In genomic region chr1:160045056-160045715, GRCm38 (mm10) we compare ENCODE assay signal across 8 mouse cellular contexts. TPM values are rescaled to one million over a fixed set of nuclear protein-coding genes. Genes with fewer than 3 reads are reported as not detected.
DNase-seq lines count a peak whose midpoint lies in the region; ATAC-seq lines count a peak whose summit lies in the region.

No protein-coding gene starts in this region.

- H3K4me1 ChIP-seq in midbrain, embryonic 15.5 days: peaks cover 5% of the 10 kb centered on the region
- H3K4me1 ChIP-seq in midbrain, embryonic 13.5 days (replicated peaks): peaks cover 7% of the 10 kb centered on the region
- peaks cover 2% of the 10 kb centered on the region; the same call in 1 of the 2 replicates for H3K4me1 ChIP-seq in embryonic facial prominence, embryonic 15.5 days
- H3K4me1 ChIP-seq in hindbrain, embryonic 15.5 days (replicated peaks): peaks cover 10% of the 10 kb centered on the region
- H3K4me1 ChIP-seq in liver, embryonic 16.5 days (ENCODE audit: control insufficient read depth, low read depth, low read length): peaks cover 38% of the 10 kb centered on the region

- no peak overlapping the region for H3K27ac ChIP-seq in midbrain, embryonic 15.5 days
- no peak overlapping the region for H3K27ac ChIP-seq in midbrain, embryonic 13.5 days
- H3K27ac ChIP-seq in embryonic facial prominence, embryonic 15.5 days (replicated peaks): no peak overlapping the region
- H3K27ac ChIP-seq in hindbrain, embryonic 15.5 days (replicated peaks): no peak overlapping the region
- peak overlapping the region; percentile 86 for H3K27ac ChIP-seq in liver, embryonic 16.5 days (ENCODE audit: low read length)

- DNase-seq in MN1 (ENCODE audit: low spot score): no peak
- no peak for DNase-seq in layer of hippocampus, adult 9-10 months (ENCODE audit: low spot score)
- DNase-seq in thymus, postnatal 14 days: no peak

- H3K9ac ChIP-seq in midbrain, embryonic 15.5 days: no peak overlapping the region
- no peak overlapping the region for H3K9ac ChIP-seq in midbrain, embryonic 13.5 days (replicated peaks)
- H3K9ac ChIP-seq in embryonic facial prominence, embryonic 15.5 days: no peak overlapping the region
- H3K9ac ChIP-seq in hindbrain, embryonic 15.5 days: no peak overlapping the region
- H3K9ac ChIP-seq in liver, embryonic 16.5 days (ENCODE audit: low read depth, low read length): peak overlapping the region; percentile 80

- ATAC-seq in midbrain, embryonic 15.5 days (replicated peaks): no peak
- ATAC-seq in midbrain, embryonic 13.5 days: no peak
- no peak for ATAC-seq in embryonic facial prominence, embryonic 15.5 days (ENCODE audit: insufficient number of reproducible peaks, low FRiP score, low TSS enrichment, low read depth)
- no peak for ATAC-seq in hindbrain, embryonic 15.5 days (ENCODE audit: low FRiP score, low read depth)
- ATAC-seq in liver, embryonic 16.5 days (ENCODE audit: low read depth): no peak

- H3K9me3 ChIP-seq in midbrain, embryonic 15.5 days: no peaks in the 10 kb centered on the region
- no peaks in the 10 kb centered on the region for H3K9me3 ChIP-seq in midbrain, embryonic 13.5 days
- no peaks in the 10 kb centered on the region for H3K9me3 ChIP-seq in embryonic facial prominence, embryonic 15.5 days (replicated peaks)
- H3K9me3 ChIP-seq in hindbrain, embryonic 15.5 days: no peaks in the 10 kb centered on the region
- no peaks in the 10 kb centered on the region for H3K9me3 ChIP-seq in liver, embryonic 16.5 days (replicated peaks; ENCODE audit: control insufficient read depth, low read length)

- 72% methylated on average over 3 of the region's 3 CpGs for WGBS in midbrain, embryonic 15.5 days
- whole genome bisulfite sequencing in midbrain, embryonic 13.5 days: 75% methylated on average over 3 of the region's 3 CpGs
- WGBS in embryonic facial prominence, embryonic 15.5 days: 54% methylated on average over 3 of the region's 3 CpGs
- 69% methylated on average over 3 of the region's 3 CpGs for WGBS in hindbrain, embryonic 15.5 days
- 44% methylated on average over 3 of the region's 3 CpGs for WGBS in liver, embryonic 16.5 days (ENCODE audit: insufficient replicate concordance)

- no peak overlapping the region; the same call in 1 of the 2 replicates for H3K4me2 ChIP-seq in midbrain, embryonic 15.5 days
- H3K4me2 ChIP-seq in midbrain, embryonic 13.5 days (replicated peaks): no peak overlapping the region
- peak overlapping the region; percentile 82 for H3K4me2 ChIP-seq in embryonic facial prominence, embryonic 15.5 days (replicated peaks)
- peak overlapping the region; percentile 59; the same call in 1 of the 2 replicates for H3K4me2 ChIP-seq in hindbrain, embryonic 15.5 days
- H3K4me2 ChIP-seq in liver, embryonic 16.5 days (ENCODE audit: low read depth, low read length): peak overlapping the region; percentile 77

- no peaks in the 10 kb centered on the region for H3K27me3 ChIP-seq in midbrain, embryonic 15.5 days (replicated peaks)
- H3K27me3 ChIP-seq in midbrain, embryonic 13.5 days: peaks cover 7% of the 10 kb centered on the region; the same call in 1 of the 2 replicates
- no peaks in the 10 kb centered on the region for H3K27me3 ChIP-seq in embryonic facial prominence, embryonic 15.5 days
- no peaks in the 10 kb centered on the region for H3K27me3 ChIP-seq in hindbrain, embryonic 15.5 days
- no peaks in the 10 kb centered on the region for H3K27me3 ChIP-seq in liver, embryonic 16.5 days (ENCODE audit: control insufficient read depth, insufficient read depth, low read depth, low read length)

- 0 out of 2 replicates have a peak overlapping the region, but pooled peaks have one; percentile 30 for H3K4me3 ChIP-seq in midbrain, embryonic 15.5 days
- H3K4me3 ChIP-seq in midbrain, embryonic 13.5 days (replicated peaks): no peak overlapping the region
- H3K4me3 ChIP-seq in embryonic facial prominence, embryonic 15.5 days (replicated peaks): peak overlapping the region; percentile 54
- H3K4me3 ChIP-seq in hindbrain, embryonic 15.5 days: peak overlapping the region; percentile 38; the same call in 1 of the 2 replicates
- peak overlapping the region; percentile 77 for H3K4me3 ChIP-seq in liver, embryonic 16.5 days (ENCODE audit: low read depth, low read length)

- no peaks in the 10 kb centered on the region for H3K36me3 ChIP-seq in midbrain, embryonic 15.5 days (replicated peaks)
- no peaks in the 10 kb centered on the region for H3K36me3 ChIP-seq in midbrain, embryonic 13.5 days
- no peaks in the 10 kb centered on the region for H3K36me3 ChIP-seq in embryonic facial prominence, embryonic 15.5 days
- no peaks in the 10 kb centered on the region for H3K36me3 ChIP-seq in hindbrain, embryonic 15.5 days
- no peaks in the 10 kb centered on the region for H3K36me3 ChIP-seq in liver, embryonic 16.5 days (ENCODE audit: control insufficient read depth, insufficient read depth)

RNA-seq across cellular contexts. Expression of gene 4930523C07Rik, which starts 1.0 kb away (rescaled TPM):
- polyA plus RNA-seq in midbrain, embryonic 15.5 days (2015; fragmentation: Nextera tagmentation; extraction: Ambion mirVana): 1.7 TPM in 2 replicates
- 1.1 and 1.2 TPM in 2 replicates for polyA plus RNA-seq in midbrain, embryonic 13.5 days (2015; fragmentation: Nextera tagmentation; extraction: Ambion mirVana)
- 15.7 and 19.6 TPM in 2 replicates for polyA plus RNA-seq in embryonic facial prominence, embryonic 15.5 days (2015; fragmentation: Nextera tagmentation; extraction: Ambion mirVana)
- polyA plus RNA-seq in hindbrain, embryonic 15.5 days (2015; fragmentation: Nextera tagmentation; extraction: Ambion mirVana): 2.6 and 3.1 TPM in 2 replicates
- polyA plus RNA-seq in liver, embryonic 16.5 days (2015; fragmentation: Nextera tagmentation; extraction: Ambion mirVana): 23.8 and 26.8 TPM in 2 replicates

Comparison
In these comparisons a context has a peak if more than half of its experiments do, and no peak if none do; other contexts are left out.
1. H3K4me2 ChIP-seq: peak in embryonic facial prominence, embryonic 15.5 days (single experiment), hindbrain, embryonic 15.5 days (single experiment) and liver, embryonic 16.5 days (single experiment); none in midbrain, embryonic 15.5 days (single experiment) and midbrain, embryonic 13.5 days (single experiment).